Mouse (Mus musculus): ENCODE measurements around the gene Specc1l. TPM values are rescaled to one million over a fixed set of nuclear protein-coding genes. Genes with fewer than 3 reads are reported as not detected.
A peak's percentile ranks its signal among the peaks of the same experiment; 100 is the strongest.

Specc1l gene
- 53.5 and 62.8 TPM in 2 replicates for total RNA-seq (2017)

DNA sequence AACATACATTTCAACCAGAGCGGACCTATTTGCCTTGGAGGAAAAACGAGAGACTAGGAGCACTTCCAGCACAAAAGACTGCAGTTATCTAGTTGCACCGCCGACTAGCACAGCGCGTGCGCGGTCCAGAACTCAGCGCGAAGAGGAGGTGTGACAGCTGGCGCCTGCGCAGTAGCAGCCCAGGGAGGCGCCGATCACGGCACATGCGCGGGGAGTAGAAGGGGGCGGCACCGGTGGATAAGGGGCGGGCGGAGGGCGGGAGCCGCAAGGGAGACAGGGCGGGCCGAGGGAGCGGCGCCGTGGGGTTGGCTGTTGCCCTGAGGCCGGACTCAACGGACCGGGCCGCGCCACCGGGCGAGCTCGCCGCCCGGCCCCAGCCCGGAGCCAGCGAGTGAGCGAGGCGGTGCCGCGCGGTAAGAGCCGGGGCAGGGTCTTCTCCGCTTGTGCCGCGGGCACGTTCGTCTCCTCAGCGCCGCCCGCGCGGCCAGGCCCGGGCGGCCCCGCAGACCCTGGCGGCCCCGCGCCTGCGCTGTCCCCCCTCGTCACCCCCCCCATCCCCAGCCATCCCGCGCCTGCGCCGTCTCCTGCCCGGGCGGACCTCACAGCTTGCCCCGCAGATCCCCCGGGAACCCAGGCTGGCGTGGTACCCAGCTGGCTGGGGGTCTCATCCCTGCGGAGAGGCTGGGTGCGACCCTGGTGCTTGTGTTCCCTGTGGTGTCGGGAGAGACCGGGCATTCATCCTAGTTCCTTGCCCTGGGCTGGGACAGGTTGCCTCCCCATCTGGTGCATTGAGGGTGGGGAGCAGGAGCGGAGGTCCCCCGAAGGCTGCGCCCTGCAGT is at the start of gene Specc1l:
Specc1l (plus strand) TSS at position 267 of the 839 bp plus-strand sequence.
- peak; percentile 93 to 100 for ATAC-seq (replicated peaks in 1 of 2; ENCODE audit: insufficient read depth in 1 of 2, low FRiP score in 2 of 2, low TSS enrichment in 1 of 2, low read depth in 1 of 2, poor library complexity in 2 of 2, severe bottlenecking in 2 of 2)

- no peak for ATAC-seq (replicated peaks in 1 of 2; ENCODE audit: insufficient read depth in 1 of 2, low FRiP score in 2 of 2, low TSS enrichment in 1 of 2, low read depth in 1 of 2, poor library complexity in 2 of 2, severe bottlenecking in 2 of 2)
Observed at GRCm38 (mm10) chr10:75165825-75166481, 45.9 kb upstream of the Specc1l start.

DNA sequence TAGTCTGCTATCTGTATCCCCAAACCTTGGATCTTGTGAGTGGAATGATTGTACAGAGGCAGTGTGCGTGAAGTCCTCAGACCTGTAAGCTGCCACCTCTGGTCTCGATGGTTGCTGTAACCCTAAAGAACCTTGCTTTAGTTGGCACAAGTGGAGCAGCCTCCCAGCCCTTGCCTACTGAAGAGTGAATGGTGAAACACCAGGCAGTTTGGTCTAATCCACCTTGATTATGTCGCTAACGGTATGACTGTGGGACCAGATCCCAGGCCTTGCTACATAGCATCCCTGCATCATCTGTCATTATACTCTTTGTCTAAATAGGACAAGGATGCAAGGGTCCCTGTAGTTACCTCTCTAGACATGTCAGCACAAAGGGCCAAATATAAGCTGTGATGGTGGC is 45.3 kb upstream of the Specc1l start:
- no peak for ATAC-seq (replicated peaks in 1 of 2; ENCODE audit: insufficient read depth in 1 of 2, low FRiP score in 2 of 2, low TSS enrichment in 1 of 2, low read depth in 1 of 2, poor library complexity in 2 of 2, severe bottlenecking in 2 of 2)

DNA sequence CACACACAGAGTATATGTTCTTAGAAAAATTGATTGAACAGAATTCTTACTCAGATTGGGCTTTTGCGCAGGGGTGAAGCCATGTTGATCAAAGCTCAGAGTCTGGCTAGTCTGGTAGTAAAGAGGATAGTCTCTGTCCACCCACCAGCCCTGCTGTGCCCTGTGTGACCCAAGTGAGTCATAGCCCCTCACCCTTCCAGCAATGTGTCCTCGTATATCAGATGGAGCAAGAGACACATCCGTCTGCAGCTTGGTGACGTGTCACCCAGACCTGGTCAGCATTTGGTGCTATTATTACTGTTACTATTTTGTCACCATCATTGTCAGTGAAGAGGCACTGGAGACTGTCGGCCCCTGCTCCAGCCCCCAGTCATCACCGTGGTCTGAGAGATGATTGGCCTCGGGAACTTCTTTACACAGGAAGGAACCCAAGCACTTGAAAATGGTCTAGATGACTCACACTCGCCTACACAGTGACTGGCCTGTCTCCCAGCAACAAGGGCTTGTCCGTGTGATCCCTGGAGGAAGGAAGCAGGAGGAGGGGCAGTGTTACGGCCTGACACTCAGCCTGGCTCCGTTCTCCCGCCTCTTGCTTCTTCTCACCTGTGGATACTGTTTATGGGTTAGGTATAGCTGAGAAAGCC is 41.5 kb upstream of the Specc1l start:
- ATAC-seq (replicated peaks in 1 of 2; ENCODE audit: insufficient read depth in 1 of 2, low FRiP score in 2 of 2, low TSS enrichment in 1 of 2, low read depth in 1 of 2, poor library complexity in 2 of 2, severe bottlenecking in 2 of 2) = peak; percentile 75 to 83

GRCm38 (mm10) chr10:75173056-75173455 is 38.8 kb upstream of the Specc1l start:
- no peak for ATAC-seq (replicated peaks in 1 of 2; ENCODE audit: insufficient read depth in 1 of 2, low FRiP score in 2 of 2, low TSS enrichment in 1 of 2, low read depth in 1 of 2, poor library complexity in 2 of 2, severe bottlenecking in 2 of 2)

GRCm38 (mm10) chr10:75173712-75174111 is 38.2 kb upstream of the Specc1l start:
- ATAC-seq (replicated peaks in 1 of 2; ENCODE audit: insufficient read depth in 1 of 2, low FRiP score in 2 of 2, low TSS enrichment in 1 of 2, low read depth in 1 of 2, poor library complexity in 2 of 2, severe bottlenecking in 2 of 2) = no peak

DNA sequence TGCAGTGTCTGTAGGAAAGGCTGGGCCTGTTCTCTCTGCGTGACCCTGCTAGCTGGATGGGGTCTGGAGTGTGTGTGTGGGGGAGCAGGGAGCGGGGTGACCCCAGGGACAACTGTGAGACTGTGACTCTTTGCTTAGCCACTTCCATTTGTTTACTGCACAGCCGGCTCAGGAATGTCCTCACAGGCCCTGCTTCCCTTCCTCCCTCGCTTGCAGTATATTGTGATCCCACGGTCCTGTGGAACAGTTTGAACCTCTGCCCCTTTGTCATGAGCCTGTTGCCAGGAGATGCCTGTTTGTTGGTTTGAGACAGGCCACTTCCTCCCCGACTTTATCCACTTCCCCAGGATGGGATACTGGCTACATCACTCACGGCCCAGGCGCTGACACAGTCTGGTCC is 35.4 kb upstream of the Specc1l start:
- no peak for ATAC-seq (replicated peaks in 1 of 2; ENCODE audit: insufficient read depth in 1 of 2, low FRiP score in 2 of 2, low TSS enrichment in 1 of 2, low read depth in 1 of 2, poor library complexity in 2 of 2, severe bottlenecking in 2 of 2)

DNA sequence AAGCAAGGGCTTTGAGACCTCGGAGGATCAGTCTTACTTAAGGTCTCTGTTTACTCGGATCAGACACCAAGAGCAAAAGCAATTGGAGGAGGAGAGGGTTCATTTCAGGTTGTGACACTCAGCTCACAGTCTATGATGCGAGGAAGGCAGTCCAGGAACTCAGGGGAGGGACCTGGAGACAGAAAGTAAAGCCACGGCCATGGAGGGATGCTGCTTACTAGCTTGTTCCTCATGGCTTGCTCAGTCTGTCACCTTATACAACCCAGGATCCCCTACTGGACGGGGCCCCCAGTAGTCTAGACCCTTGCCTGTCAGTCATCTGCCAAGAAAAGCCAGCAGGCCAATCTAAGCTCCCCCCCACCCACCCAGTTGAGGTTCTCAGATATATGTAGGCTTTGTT is 33.0 kb upstream of the Specc1l start:
- no peak for ATAC-seq (replicated peaks in 1 of 2; ENCODE audit: insufficient read depth in 1 of 2, low FRiP score in 2 of 2, low TSS enrichment in 1 of 2, low read depth in 1 of 2, poor library complexity in 2 of 2, severe bottlenecking in 2 of 2)

DNA sequence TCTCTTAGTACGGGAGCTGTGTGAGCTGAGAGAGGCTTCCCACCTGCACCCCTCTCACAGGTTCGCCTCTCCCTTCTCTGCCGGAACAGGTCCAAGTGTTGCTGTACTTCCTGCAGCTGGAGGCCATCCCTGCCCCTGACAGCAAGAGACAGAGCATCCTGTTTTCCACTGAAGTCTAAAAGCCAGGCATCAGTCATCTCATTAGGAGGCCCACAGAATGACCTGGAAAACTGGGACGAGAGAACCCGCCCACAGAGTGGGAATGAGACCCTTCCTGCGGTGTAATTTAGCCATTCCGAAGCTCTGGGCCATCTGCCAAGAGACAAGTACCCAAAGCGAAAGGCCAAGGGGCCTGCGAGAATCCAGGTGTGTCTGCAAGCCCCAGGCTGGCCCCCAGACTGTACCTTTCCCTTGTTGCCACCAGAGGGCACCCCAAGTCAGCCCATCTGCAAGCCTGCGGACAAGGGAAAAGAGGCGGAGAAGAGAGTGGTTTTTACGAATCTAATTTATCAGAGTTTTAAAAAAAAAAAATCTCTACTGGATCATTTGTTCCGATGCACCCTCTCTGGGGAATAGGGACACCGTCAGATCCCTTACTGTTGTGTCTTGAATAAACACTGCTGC is 29.6 kb upstream of the Specc1l start:
- ATAC-seq (replicated peaks in 1 of 2; ENCODE audit: insufficient read depth in 1 of 2, low FRiP score in 2 of 2, low TSS enrichment in 1 of 2, low read depth in 1 of 2, poor library complexity in 2 of 2, severe bottlenecking in 2 of 2) = peak; percentile 57 to 71; a peak in 3 of 4 replicates

- ATAC-seq (replicated peaks in 1 of 2; ENCODE audit: insufficient read depth in 1 of 2, low FRiP score in 2 of 2, low TSS enrichment in 1 of 2, low read depth in 1 of 2, poor library complexity in 2 of 2, severe bottlenecking in 2 of 2) = no peak
Observed at GRCm38 (mm10) chr10:75184826-75185225, 27.0 kb upstream of the Specc1l start.

GRCm38 (mm10) chr10:75186551-75186950 is 25.3 kb upstream of the Specc1l start:
- ATAC-seq (replicated peaks in 1 of 2; ENCODE audit: insufficient read depth in 1 of 2, low FRiP score in 2 of 2, low TSS enrichment in 1 of 2, low read depth in 1 of 2, poor library complexity in 2 of 2, severe bottlenecking in 2 of 2) = no peak

GRCm38 (mm10) chr10:75187366-75188056 is 24.4 kb upstream of the Specc1l start:
- ATAC-seq (replicated peaks in 1 of 2; ENCODE audit: insufficient read depth in 1 of 2, low FRiP score in 2 of 2, low TSS enrichment in 1 of 2, low read depth in 1 of 2, poor library complexity in 2 of 2, severe bottlenecking in 2 of 2) = peak; percentile 60 to 74

DNA sequence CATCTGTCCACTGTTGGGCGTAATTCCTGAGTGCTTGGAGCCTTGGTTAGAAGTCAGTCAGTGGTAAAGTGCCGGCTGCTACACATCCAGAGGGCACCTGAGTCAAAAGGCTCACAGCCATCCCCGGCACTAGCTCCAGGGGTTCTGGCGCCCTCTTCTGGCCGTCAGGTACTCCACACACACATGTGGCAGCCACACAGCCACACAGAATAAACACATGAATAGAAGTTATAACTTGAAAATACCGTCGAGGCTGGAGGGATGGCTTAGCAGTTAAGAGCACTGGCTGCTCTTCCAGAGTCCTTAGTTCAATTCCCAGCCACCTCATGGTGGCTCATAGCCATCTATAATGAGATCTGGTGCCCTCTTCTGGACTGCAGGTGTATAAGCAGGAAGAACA is 20.2 kb upstream of the Specc1l start:
- no peak for ATAC-seq (replicated peaks in 1 of 2; ENCODE audit: insufficient read depth in 1 of 2, low FRiP score in 2 of 2, low TSS enrichment in 1 of 2, low read depth in 1 of 2, poor library complexity in 2 of 2, severe bottlenecking in 2 of 2)

- no peak for ATAC-seq (replicated peaks in 1 of 2; ENCODE audit: insufficient read depth in 1 of 2, low FRiP score in 2 of 2, low TSS enrichment in 1 of 2, low read depth in 1 of 2, poor library complexity in 2 of 2, severe bottlenecking in 2 of 2)
Observed at GRCm38 (mm10) chr10:75197817-75198216, 14.1 kb upstream of the Specc1l start.

DNA sequence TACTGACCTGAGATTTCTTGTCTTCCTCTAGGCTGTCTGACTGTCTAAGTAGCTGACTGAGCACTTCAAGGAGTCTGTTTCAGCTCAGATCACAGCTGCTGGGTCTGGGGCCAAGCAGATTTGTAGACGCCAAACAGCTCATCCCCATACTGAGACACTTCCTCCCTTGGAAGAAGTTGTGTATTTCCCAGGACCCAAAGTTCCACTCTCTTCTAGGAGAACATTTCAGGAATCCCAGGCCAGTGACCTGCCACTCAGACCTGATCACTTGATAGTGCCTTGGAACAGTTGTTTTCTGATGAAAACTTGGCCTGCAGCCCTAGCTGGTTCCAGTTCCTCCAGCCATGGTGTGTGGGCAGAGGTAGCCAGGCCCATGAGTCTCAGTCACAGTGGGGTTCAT is 11.1 kb upstream of the Specc1l start:
- ATAC-seq (replicated peaks in 1 of 2; ENCODE audit: insufficient read depth in 1 of 2, low FRiP score in 2 of 2, low TSS enrichment in 1 of 2, low read depth in 1 of 2, poor library complexity in 2 of 2, severe bottlenecking in 2 of 2) = no peak

- ATAC-seq (replicated peaks in 1 of 2; ENCODE audit: insufficient read depth in 1 of 2, low FRiP score in 2 of 2, low TSS enrichment in 1 of 2, low read depth in 1 of 2, poor library complexity in 2 of 2, severe bottlenecking in 2 of 2) = no peak
Observed at GRCm38 (mm10) chr10:75206192-75206591, 5.7 kb upstream of the Specc1l start.

GRCm38 (mm10) chr10:75210841-75211240 is 1.0 kb upstream of the Specc1l start:
- no peak for ATAC-seq (replicated peaks in 1 of 2; ENCODE audit: insufficient read depth in 1 of 2, low FRiP score in 2 of 2, low TSS enrichment in 1 of 2, low read depth in 1 of 2, poor library complexity in 2 of 2, severe bottlenecking in 2 of 2)

All from hematopoietic stem cell, adult 5-6 weeks (primary cell).